Mouse (Mus musculus) E14TG2a.4 (cell line): Measurements from ENCODE around the gene Meaf6.

Source experiments
- CTCF ChIP-seq: conservative IDR thresholded peaks from 2 replicates; pipeline ENCODE4 v1.5.1; 2014; ENCODE audit warnings: low read length
- POU5F1 ChIP-seq: IDR thresholded peaks from 2 replicates; pipeline ENCODE4 v1.6.1; 2014; ENCODE audit warnings: low read length, borderline replicate concordance

- TF ChIP-seq CTCF, result no peak
- TF ChIP-seq POU5F1, result no peak
Measured at GRCm38 (mm10) chr4:125149460-125149859, 64.5 kb downstream of the Meaf6 start.
